Mouse (Mus musculus) embryonic facial prominence, embryonic 15.5 days (tissue): ENCODE measurements at regions not wholly inside any gene's neighbourhood (a gene's known extent, or its start where the extent isn't known, plus 50 kb on each side); places are given as distances from the start of the nearest gene placed in this dataset.
A peak's percentile ranks its signal among the peaks of the same experiment; 100 is the strongest.

Experiments
- ATAC-seq: fragments of 200-750 bp; cut with Nextera tagmentation; 2 replicates; pipeline ENCODE4 v1.8.0; 2017; ENCODE audit warnings: low read depth, moderate TSS enrichment; ENCODE audit not compliant: insufficient number of reproducible peaks, low FRiP score, low TSS enrichment
- H3K27ac ChIP-seq: fragments of 300-500 bp; sonication (generic); replicated peaks from 2 replicates; pipeline ENCODE4 v1.5.1; 2015; ENCODE audit warnings: mild to moderate bottlenecking, inconsistent platforms
- H3K27me3 ChIP-seq: fragments of 300-500 bp; sonication (generic); 2 replicates; pipeline ENCODE4 v1.6.1; 2015; ENCODE audit warnings: inconsistent platforms
- H3K36me3 ChIP-seq: fragments of 300-500 bp; sonication (generic); 2 replicates; pipeline ENCODE4 v1.6.1; 2015; ENCODE audit warnings: mild to moderate bottlenecking, inconsistent platforms
- H3K4me1 ChIP-seq: fragments of 300-500 bp; sonication (generic); 2 replicates; pipeline ENCODE4 v1.6.1; 2015; ENCODE audit warnings: inconsistent platforms
- H3K4me2 ChIP-seq: fragments of 300-500 bp; sonication (generic); replicated peaks from 2 replicates; pipeline ENCODE4 v1.6.1; 2015; ENCODE audit warnings: mild to moderate bottlenecking, inconsistent platforms
- H3K4me3 ChIP-seq: fragments of 300-500 bp; sonication (generic); replicated peaks from 2 replicates; pipeline ENCODE4 v1.5.1; 2015; ENCODE audit warnings: mild to moderate bottlenecking, inconsistent platforms
- H3K9ac ChIP-seq: fragments of 300-500 bp; sonication (generic); 2 replicates; pipeline ENCODE4 v1.6.1; 2015; ENCODE audit warnings: inconsistent platforms
- H3K9me3 ChIP-seq: fragments of 300-500 bp; sonication (generic); replicated peaks from 2 replicates; pipeline ENCODE4 v1.6.1; 2016; ENCODE audit warnings: inconsistent platforms
- WGBS: fragments of 180-500 bp; shearing (Covaris S2); methylation state at CpG from one replicate; pipeline ENCODE4 v1.1.7; 2015; 5-methylcytosine and 5-hydroxymethylcytosine counted together

DNA sequence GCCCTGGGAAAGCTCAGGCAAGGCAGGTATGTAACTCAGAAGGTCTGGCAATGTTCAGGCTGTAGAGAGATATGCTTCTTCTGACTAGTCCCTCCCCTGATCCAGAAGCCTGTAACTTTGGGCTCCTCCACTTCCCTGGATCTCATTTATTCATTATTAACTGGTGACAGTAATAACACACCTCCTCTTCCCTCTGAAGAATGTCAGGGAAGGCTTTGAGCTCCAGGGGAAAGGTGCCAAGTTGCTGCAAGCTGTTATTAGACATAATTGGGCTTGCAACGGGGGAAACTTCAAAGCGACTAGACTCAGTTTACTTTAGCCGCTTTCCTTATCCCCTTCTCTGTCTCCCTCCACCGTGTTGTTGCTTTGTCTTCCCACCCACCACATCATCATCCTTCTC is 75.6 kb upstream of the Tmprss2 start:
- Histone ChIP-seq H3K4me3 (no peak overlapping the region), H3K27ac (0 out of 2 replicates have a peak overlapping the region, but pooled peaks have one; percentile 4), H3K36me3 (no peaks in the 10 kb centered on the region), H3K27me3 (no peaks in the 10 kb centered on the region), H3K9me3 (no peaks in the 10 kb centered on the region), H3K4me1 (no peaks in the 10 kb centered on the region), H3K9ac (no peak overlapping the region), H3K4me2 (no peak overlapping the region)
- WGBS, result 60% methylated on average over 4 of the region's 4 CpGs
- ATAC-seq, result no peak

DNA sequence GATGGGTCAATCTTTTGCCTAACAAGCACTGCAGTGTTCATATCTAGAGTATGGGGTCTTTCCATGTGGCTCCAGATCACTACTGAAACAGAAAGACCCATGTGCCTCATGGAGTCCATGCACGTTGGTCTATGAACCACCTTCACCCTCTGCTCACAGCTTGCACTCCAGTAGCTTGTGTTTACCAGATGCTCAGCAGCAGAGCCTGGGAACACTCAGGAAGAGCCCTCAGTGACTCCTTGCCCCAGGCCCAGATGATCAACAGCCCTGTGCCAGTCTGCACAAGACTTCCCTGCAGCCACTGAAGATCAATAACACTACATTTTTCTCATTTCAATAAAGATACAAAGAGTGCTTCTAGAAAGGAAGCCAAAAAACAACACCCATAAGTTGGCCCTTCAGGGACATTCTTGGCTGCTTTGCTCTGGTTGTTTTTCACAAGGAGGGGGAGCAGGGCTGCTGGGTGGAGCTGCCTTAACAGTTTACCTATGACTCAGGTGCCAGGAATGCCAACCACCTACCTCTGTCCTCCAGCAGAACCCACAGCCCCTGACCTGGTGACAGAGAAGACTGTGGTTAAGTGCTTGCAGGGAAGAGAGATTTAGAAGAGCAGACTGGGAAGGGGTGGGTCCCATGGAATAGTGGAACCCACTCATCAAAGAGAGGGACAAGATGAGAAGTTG is 74.7 kb upstream of the Tmprss2 start:
- H3K4me3 ChIP-seq, result no peak overlapping the region
- H3K4me2 ChIP-seq, result no peak overlapping the region
- H3K27me3 ChIP-seq, result no peaks in the 10 kb centered on the region
- no peak overlapping the region for H3K9ac ChIP-seq
- 67% methylated on average over 1 of the region's 1 CpGs for WGBS
- H3K4me1 ChIP-seq, result 0 out of 2 replicates have a peak, but pooled peaks cover 2% of the 10 kb centered on the region
- ATAC-seq, result 0 out of 2 replicates have a peak, but pooled peaks have one; percentile 32
- H3K27ac ChIP-seq, result peak overlapping the region; percentile 22; the same call in 1 of the 2 replicates
- no peaks in the 10 kb centered on the region for H3K36me3 ChIP-seq
- no peaks in the 10 kb centered on the region for H3K9me3 ChIP-seq

DNA sequence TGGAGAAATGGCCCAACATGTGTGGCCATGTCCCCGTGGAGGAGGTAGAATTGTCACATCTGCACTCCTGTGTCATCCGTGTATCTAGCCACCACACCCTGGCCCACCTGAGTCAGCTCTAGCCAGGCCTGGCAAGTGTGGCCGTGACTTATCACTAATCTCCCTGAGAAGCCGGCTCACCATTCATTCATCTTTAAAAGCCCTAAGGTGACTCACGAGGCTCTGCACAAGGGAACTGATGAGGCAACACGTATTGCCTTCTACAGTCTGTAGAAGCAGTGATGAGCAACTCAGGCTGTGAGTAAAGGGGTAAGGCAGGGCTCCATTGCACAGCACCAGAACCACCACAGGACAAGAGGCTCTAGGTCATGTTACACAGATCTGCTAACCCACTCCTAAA is 70.2 kb upstream of the Tmprss2 start:
- Histone ChIP-seq H3K4me3 (no peak overlapping the region), H3K36me3 (no peaks in the 10 kb centered on the region), H3K27ac (no peak overlapping the region), H3K4me1 (0 out of 2 replicates have a peak, but pooled peaks cover 2% of the 10 kb centered on the region), H3K9me3 (no peaks in the 10 kb centered on the region), H3K27me3 (no peaks in the 10 kb centered on the region), H3K4me2 (no peak overlapping the region), H3K9ac (no peak overlapping the region)
- ATAC-seq, result no peak
- WGBS, result 66% methylated on average over 6 of the region's 6 CpGs

DNA sequence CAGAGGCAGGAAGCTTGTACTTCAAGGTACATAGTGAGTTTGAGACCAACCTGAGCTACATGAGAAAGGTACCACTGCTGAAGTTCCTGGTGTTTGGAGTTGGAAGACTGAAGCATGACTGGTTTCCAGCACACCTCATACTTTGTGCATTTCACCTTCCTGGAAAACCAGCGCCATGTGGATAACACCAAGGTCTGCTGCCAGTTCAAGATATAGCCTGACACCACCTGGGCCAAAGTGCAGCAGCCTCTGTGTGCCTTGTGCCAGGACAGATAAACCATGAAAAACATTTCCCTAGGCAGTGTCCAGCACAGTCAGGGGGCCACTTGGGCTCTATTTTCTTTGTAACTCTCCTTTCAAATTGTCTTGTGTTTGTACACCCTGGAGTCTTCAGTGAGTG is 68.8 kb upstream of the Tmprss2 start:
- 82% methylated on average over 1 of the region's 1 CpGs for WGBS
- Histone ChIP-seq H3K36me3 (no peaks in the 10 kb centered on the region), H3K4me3 (no peak overlapping the region), H3K9me3 (no peaks in the 10 kb centered on the region), H3K27me3 (no peaks in the 10 kb centered on the region), H3K9ac (no peak overlapping the region), H3K27ac (no peak overlapping the region), H3K4me2 (no peak overlapping the region), H3K4me1 (0 out of 2 replicates have a peak, but pooled peaks cover 2% of the 10 kb centered on the region)
- no peak for ATAC-seq

DNA sequence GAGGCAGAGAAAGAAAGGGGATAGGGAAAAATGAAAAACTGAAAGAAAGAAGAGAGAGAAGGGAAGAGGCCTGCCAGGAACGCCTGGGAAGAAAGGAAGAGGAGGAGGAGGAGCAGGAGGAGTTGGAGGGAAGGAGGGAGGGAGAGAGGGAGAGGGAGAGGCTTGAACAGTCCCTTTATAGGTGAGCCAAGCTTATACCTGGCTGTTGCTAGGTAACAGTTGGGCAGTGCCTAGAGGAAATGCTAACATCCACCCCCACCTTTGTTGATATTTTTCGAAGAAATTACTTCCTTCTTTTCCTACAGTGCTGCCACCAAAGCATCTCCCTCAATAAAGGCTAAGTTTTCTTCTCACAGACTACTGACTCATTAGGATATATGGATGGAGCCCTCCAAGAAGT is 68.3 kb upstream of the Tmprss2 start:
- no peak overlapping the region for H3K4me2 ChIP-seq
- H3K4me3 ChIP-seq, result no peak overlapping the region
- H3K9me3 ChIP-seq, result no peaks in the 10 kb centered on the region
- H3K36me3 ChIP-seq, result no peaks in the 10 kb centered on the region
- H3K9ac ChIP-seq, result no peak overlapping the region
- no peak for ATAC-seq
- no peaks in the 10 kb centered on the region for H3K27me3 ChIP-seq
- H3K4me1 ChIP-seq, result 0 out of 2 replicates have a peak, but pooled peaks cover 2% of the 10 kb centered on the region
- no peak overlapping the region for H3K27ac ChIP-seq
- 60% methylated on average over 2 of the region's 2 CpGs for WGBS

DNA sequence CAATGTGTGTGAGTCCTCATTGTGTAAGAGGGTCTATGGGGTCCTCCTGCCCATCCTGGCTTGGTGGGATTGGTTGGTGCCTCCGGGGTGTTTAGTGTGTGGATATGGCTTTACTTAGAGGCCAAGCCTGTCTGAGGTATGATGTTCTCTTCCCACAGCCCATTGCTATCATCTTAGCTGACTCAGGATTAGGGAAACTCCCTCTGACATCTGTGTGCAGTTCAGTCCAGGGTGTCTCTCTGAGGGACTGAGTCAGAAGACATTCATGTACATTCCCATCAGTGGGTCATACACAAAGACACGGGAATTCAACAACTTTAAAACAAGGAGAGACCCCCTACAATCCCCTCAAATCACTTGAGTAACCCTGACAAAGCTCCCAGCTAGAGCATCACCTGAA is 66.6 kb upstream of the Tmprss2 start:
- no peaks in the 10 kb centered on the region for H3K9me3 ChIP-seq
- no peak overlapping the region for H3K4me3 ChIP-seq
- no peak overlapping the region for H3K27ac ChIP-seq
- no peaks in the 10 kb centered on the region for H3K27me3 ChIP-seq
- H3K4me2 ChIP-seq, result no peak overlapping the region
- 67% methylated on average over 2 of the region's 2 CpGs for WGBS
- H3K4me1 ChIP-seq, result 0 out of 2 replicates have a peak, but pooled peaks cover 2% of the 10 kb centered on the region
- ATAC-seq, result no peak
- no peak overlapping the region for H3K9ac ChIP-seq
- H3K36me3 ChIP-seq, result no peaks in the 10 kb centered on the region

DNA sequence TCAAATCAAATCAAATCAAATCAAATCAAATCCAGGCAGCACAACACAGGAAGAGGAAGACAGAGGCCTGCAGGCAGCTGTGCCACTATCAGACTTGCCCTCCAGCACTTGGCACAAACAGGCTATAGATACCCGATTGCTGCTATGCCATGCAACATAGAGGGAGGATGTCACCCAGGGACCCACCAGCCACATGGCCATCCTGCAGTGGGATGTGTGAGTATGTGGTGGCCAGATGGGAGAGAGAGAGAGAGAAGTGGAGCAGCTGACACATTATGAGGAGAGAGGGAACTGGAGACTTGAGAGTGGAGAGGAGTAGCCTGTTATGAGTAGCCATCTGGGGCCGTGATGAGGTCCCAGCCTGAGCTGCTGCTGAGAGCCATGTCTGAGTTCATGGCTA is 62.6 kb upstream of the Tmprss2 start:
- Histone ChIP-seq H3K27ac (no peak overlapping the region), H3K4me2 (no peak overlapping the region), H3K9me3 (no peaks in the 10 kb centered on the region), H3K4me3 (no peak overlapping the region), H3K36me3 (no peaks in the 10 kb centered on the region), H3K27me3 (no peaks in the 10 kb centered on the region), H3K4me1 (no peaks in the 10 kb centered on the region), H3K9ac (no peak overlapping the region)
- no peak for ATAC-seq
- 70% methylated on average over 2 of the region's 2 CpGs for WGBS

DNA sequence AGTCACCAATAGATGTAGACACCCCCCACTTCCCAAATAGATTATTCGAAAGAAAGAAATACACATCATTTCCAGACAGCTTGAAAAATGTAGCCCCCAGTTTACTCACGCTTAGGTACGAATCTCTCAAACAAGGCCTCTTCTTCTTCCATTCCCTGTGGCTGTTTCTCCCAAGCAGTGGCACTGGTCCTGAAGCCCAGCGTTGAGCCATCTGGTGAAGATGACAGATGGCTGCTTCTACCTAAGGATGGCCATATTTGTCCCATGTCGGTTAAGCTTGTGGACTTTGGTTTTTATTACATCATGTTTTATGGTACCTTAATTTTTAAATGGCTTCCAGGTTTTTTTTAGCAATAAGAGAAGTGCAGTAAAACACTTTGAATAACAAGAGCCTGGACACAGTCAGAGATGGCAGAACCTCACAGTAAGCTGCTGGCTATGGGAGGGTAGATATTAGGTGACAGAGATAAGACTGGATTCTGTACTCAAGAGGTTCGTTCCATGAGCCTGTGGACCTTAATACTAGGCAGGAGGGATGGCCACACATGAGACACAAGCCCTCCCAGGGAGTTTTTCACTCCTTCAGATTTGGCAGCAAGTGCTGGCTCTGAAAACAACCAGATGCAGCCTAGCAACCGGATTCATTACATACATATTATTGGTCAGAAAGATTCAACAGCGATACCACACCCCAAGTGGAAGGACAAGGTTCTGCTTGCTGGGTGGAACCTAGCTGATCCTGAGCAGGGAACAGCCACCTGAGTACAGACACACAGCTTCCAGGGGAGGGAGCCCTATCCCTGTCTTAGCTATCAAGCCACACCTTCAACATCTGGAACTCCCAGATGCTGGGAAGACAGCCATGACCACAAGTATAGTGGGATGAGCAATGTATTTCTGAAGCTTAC is 59.4 kb upstream of the Tmprss2 start:
- Histone ChIP-seq H3K9me3 (no peaks in the 10 kb centered on the region), H3K36me3 (no peaks in the 10 kb centered on the region), H3K27ac (no peak overlapping the region), H3K4me1 (no peaks in the 10 kb centered on the region), H3K4me2 (no peak overlapping the region), H3K27me3 (no peaks in the 10 kb centered on the region), H3K9ac (no peak overlapping the region), H3K4me3 (no peak overlapping the region)
- peak; percentile 53; the same call in 1 of the 2 replicates for ATAC-seq
- 65% methylated on average over 8 of the region's 8 CpGs for WGBS

DNA sequence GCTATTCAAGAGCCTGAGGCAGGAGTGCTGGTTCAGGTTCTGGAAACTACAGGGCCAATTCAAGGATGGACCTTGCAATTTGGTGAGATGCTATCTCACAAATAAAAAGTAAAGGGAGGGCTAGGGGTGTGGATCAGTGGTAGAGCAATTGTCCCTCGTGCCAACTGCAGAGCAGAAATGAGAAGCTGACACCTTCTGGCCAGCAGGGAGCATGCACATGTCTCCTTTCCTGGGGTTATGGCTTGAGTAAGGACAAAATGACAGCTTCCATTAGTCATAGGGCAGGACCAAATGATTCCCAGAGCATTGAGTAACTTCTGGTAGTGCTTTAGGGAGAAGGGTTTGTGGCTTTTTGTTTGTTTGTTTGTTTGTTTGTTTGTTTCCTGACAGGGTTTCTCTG is 56.5 kb upstream of the Tmprss2 start:
- H3K27ac ChIP-seq, result no peak overlapping the region
- no peaks in the 10 kb centered on the region for H3K4me1 ChIP-seq
- H3K36me3 ChIP-seq, result no peaks in the 10 kb centered on the region
- WGBS, result 38% methylated on average over 1 of the region's 1 CpGs
- H3K4me3 ChIP-seq, result no peak overlapping the region
- no peak overlapping the region for H3K4me2 ChIP-seq
- no peaks in the 10 kb centered on the region for H3K27me3 ChIP-seq
- no peaks in the 10 kb centered on the region for H3K9me3 ChIP-seq
- ATAC-seq, result no peak
- H3K9ac ChIP-seq, result no peak overlapping the region

DNA sequence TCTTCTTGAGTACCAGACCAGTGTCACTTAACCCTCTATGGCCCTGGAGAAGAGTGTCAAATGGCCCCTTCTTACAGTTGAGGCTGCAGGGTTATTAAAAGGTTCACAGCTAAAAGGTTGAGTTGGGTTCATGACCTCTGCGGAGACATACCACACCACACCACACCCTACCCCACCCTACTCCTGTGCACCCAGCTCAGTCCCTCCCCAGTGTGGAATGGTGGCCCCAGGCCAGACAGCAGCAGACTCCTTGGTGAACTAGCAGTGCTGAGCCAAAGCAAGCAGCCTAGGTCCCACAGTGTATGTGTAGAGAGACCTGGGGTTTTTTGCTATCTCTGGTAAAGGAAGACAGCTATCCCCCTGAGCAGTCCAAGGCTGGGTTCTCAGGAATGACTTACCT is 54.5 kb upstream of the Tmprss2 start:
- 69% methylated on average over 1 of the region's 1 CpGs for WGBS
- Histone ChIP-seq H3K4me1 (no peaks in the 10 kb centered on the region), H3K4me2 (no peak overlapping the region), H3K9ac (no peak overlapping the region), H3K4me3 (no peak overlapping the region), H3K9me3 (no peaks in the 10 kb centered on the region), H3K27ac (no peak overlapping the region), H3K36me3 (no peaks in the 10 kb centered on the region), H3K27me3 (no peaks in the 10 kb centered on the region)
- peak; percentile 49; the same call in 1 of the 2 replicates for ATAC-seq
